Mouse (Mus musculus): ENCODE data around the gene Mad1l1.

Gene Mad1l1

GRCm38 (mm10) chr5:140254656-140255055, 66.7 kb downstream of the Mad1l1 start:
- ChIA-PET CTCF (no interaction called here), POLR2A (interaction anchor here in 1 of 4 experiments (1.0 kb wide), 1 partner anchor 11 kb away, joined by 3 read pairs; no protein-coding TSS in a partner anchor)

GRCm38 (mm10) chr5:140251989-140252388, 69.4 kb downstream of the Mad1l1 start:
- ChIA-PET POLR2A (interaction anchor here in 2 of 4 experiments (0.6 to 1.4 kb wide), 4 partner anchors 11 to 310 kb away, joined by 3 to 4 read pairs (median 3); no protein-coding TSS in a partner anchor), CTCF (interaction anchor here in 1 of 4 experiments (0.9 kb wide), 1 partner anchor 12 kb away, joined by 3 read pairs; no protein-coding TSS in a partner anchor)

DNA sequence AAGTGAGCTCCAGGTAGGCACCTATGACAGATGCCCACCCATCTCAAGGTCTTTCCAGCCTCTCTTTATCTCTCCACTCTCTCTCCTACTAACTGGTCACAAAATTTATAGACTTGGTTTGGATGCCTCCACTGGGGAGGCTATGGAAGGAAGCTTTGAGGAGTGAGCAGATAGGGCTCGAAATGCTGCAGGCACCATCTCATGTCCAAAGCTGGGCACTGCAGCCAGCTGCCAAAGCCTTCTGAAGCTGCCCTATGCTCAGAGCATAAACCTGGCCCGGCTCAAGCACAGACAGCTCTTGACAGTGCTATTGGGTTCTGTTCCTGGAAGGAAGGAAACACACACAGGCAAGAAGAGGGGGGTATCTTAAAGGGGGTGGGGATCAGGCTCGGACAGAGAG, 71.0 kb downstream of the Mad1l1 start:
- CTCF ChIA-PET = no interaction called here
- POLR2A ChIA-PET = interaction anchor here in 1 of 4 experiments (1.6 kb wide), 1 partner anchor 22 kb away, joined by 4 read pairs; no protein-coding TSS in a partner anchor

DNA sequence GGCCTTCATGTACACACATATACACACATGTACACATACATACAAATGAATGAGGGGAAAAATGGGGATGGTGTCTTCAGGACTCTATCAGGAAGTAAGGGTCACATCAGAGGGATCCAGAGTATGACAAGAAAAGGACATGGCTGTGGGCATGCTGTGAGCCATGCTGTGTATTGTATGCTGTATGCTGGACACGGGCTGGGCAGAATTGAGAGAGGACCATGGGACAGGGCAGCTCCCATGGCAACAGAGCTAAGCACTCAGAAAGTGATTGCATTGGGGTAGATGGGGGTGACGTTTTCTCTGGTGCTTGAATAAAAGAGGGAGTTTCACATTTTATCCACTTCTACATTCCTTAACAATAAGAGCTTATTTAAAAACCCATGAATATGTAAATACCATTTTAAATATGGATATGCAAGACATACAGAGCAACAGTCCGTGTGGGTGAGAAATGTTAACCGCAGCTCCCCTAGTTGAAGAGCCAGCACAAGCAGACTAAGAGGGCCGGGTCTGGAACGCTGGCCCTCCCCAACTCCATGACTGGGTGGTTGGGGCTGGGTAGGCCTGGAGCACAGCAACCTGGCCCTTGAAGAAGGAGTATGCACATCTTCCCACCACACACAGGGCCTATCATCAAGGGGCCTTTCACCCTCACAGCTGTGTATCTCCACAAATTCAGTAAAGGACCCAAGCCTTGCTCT, 71.8 kb downstream of the Mad1l1 start:
- POLR2A ChIA-PET = no interaction called here
- CTCF ChIA-PET = interaction anchor here in 2 of 4 experiments (0.6 to 0.8 kb wide), 3 partner anchors 20 to 1791 kb away, joined by 3 read pairs; no protein-coding TSS in a partner anchor

DNA sequence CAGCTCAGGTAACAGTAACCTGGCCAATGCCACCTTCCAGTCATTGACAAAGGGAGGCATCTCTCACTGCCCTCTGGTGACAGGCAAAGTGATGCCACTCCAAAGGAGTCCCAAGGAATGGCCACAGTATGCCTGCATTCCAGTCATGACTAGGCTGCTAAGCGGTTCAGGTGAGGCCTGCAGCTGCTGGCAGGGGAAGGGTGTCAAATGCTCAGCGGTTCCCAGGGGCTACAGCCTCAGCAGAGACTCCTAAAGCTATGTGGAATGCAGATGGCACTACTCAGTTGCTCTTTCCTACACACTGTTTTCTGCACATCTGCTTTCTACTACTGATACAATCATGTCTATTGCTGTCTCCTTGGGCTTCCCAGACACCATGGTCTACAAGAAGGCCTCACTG, 73.3 kb downstream of the Mad1l1 start:
- CTCF ChIA-PET = no interaction called here
- POLR2A ChIA-PET = no interaction called here

GRCm38 (mm10) chr5:140240235-140240634, 81.1 kb downstream of the Mad1l1 start:
- CTCF ChIA-PET = no interaction called here
- POLR2A ChIA-PET = no interaction called here

GRCm38 (mm10) chr5:140238880-140239279, 82.5 kb downstream of the Mad1l1 start:
- ChIA-PET CTCF (no interaction called here), POLR2A (interaction anchor here in 1 of 4 experiments (0.8 kb wide), 1 partner anchor 93 kb away, joined by 3 read pairs; the partner anchor contains the start of gene Mrm2)

DNA sequence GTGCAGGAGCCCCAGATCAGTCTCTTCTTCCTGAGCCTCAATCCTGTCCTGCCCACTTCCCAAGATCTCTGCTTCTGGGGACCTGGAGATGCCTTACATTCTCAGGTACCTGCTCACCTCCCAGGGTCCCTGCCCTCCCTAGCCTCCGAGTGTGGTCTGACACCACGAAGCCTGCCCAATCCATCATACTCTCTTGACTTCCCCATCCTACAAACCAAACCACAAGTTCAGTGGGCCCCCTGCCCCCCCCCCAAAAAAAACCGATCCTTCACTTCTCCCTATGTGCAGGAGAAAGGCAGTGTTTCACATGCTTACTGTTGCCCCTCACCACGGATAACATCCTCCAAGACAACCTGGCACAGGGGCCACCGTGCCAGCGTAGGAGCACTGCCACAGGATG, 90.5 kb downstream of the Mad1l1 start:
- ChIA-PET CTCF (interaction anchor here in 1 of 4 experiments (1.2 kb wide), 1 partner anchor 33 kb away, joined by 3 read pairs; no protein-coding TSS in a partner anchor), POLR2A (no interaction called here)

DNA sequence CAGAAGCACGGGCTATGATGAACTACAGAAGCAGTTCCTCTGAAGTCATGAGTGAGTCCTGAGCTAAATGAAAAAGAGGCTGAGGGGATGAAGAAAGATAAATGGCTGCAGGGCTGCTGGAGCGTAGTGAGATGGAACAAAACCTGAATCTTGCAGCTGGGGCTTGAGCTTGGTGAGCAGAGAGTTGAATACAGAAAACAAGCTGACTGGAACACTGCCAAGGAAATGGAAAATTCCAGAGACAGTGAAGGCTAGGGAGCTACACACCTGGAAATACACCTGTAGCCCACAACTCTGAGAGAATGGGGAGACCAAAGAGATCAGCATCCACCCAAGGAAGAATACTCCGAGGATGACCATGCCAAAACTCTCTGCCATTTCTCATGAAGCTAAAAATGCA, 93.0 kb downstream of the Mad1l1 start:
- POLR2A ChIA-PET = interaction anchor here in 2 of 4 experiments (0.5 to 1.1 kb wide), 3 partner anchors 18 to 241 kb away, joined by 4 to 5 read pairs (median 4); no protein-coding TSS in a partner anchor
- CTCF ChIA-PET = no interaction called here

GRCm38 (mm10) chr5:140226871-140227270, 94.5 kb downstream of the Mad1l1 start:
- ChIA-PET POLR2A (interaction anchor here in 1 of 4 experiments (1.1 kb wide), 1 partner anchor 9 kb away, joined by 3 read pairs; no protein-coding TSS in a partner anchor), CTCF (interaction anchor here in 1 of 4 experiments (0.6 kb wide), 1 partner anchor 80 kb away, joined by 4 read pairs; no protein-coding TSS in a partner anchor)

DNA sequence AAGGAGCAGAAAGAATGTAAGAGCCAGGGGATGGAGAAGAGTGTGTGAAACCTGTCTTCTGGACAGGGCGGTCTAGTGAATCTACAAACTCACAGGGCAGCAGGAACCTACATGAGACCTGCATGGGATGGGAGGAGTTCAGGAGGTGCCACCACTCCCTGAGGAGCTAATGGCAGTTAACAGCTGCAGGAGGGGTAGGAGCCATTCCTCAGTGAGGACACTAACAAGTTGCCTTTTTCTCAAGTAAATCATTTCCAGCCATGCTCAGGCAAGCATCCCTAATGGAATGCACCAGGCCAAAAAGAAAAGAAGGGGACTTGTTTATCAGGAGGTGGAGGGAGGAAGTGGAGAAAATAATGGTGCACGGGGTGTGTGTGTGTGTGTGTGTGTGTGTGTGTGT, 95.5 kb downstream of the Mad1l1 start:
- ChIA-PET POLR2A (interaction anchor here in 2 of 4 experiments (0.6 kb wide), 2 partner anchors 34 to 215 kb away, joined by 3 read pairs; no protein-coding TSS in a partner anchor), CTCF (no interaction called here)

DNA sequence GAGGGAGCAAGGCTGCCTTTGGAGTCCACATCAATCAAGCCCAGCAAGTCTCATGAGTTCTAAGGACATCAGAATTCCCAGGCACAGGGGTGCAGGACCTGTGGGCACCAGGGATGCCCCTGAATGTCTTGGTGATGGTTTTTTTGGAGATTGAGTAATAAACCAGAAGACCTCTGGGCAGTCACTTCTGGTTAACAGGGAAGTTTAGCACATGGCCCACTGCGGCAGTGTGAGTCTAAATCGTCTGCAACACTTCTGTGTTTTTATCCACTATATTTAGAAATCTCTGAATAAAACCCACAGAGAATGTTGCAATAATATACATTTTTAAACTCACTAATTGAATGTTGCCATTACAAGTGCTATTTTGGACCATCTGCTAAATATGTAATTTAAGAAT, 96.2 kb downstream of the Mad1l1 start:
- ChIA-PET POLR2A (interaction anchor here in 1 of 4 experiments (0.6 kb wide), 1 partner anchor 35 kb away, joined by 4 read pairs; no protein-coding TSS in a partner anchor), CTCF (no interaction called here)

GRCm38 (mm10) chr5:140223070-140224053, 98.0 kb downstream of the Mad1l1 start:
- ChIA-PET CTCF (interaction anchor here in 1 of 4 experiments (0.5 kb wide), 1 partner anchor 557 kb away, joined by 3 read pairs; no protein-coding TSS in a partner anchor), POLR2A (interaction anchor here in 2 of 4 experiments (0.7 to 1.6 kb wide), 3 partner anchors 12 to 71 kb away, joined by 3 to 7 read pairs (median 3); no protein-coding TSS in a partner anchor)

- CTCF ChIA-PET = interaction anchor here in 1 of 4 experiments (0.6 kb wide), 1 partner anchor 15 kb away, joined by 4 read pairs; no protein-coding TSS in a partner anchor
- POLR2A ChIA-PET = interaction anchor here in 1 of 4 experiments (0.6 kb wide), 1 partner anchor 207 kb away, joined by 4 read pairs; no protein-coding TSS in a partner anchor
These were observed 100.2 kb downstream of the Mad1l1 start for GRCm38 (mm10) chr5:140221016-140221650.

DNA sequence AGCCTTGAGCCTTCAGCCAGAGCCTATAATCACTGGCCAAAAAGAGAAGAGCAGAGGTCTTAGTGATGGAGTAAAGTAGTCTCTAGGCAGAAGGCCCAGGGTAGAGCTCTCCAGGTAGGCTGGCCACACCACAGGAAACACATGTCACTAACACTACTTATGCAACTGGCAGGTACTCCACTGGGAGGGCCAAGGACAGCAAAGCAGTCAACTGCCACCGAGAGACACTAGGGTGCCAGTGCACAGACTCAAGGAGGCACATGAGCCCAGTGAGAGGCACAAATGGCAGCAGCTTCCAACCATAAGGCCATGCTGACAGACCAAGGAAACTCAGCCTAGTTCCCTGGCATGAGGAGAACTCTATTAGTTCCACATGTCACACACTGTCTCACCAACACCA, 102.1 kb downstream of the Mad1l1 start:
- ChIA-PET CTCF (no interaction called here), POLR2A (no interaction called here)

DNA sequence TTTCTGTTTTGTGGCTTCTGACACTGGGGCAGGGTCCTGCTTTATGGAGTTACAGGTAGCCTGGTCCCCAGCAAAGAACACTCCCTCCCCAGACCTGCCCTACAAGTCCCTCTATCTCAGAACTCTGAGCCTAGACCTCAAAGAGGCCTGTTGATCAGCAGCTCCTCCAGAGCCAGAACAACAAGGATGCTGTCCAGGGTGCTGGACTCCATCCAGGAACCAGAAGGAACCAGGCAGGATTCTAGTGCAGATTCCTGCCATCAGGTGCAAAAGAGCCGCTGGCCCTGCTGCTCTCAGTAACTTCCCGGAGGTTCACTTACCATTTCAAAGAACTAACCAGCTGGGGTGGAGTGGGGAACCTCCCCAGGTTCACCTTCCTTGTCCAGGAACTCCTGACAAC, 103.5 kb downstream of the Mad1l1 start:
- POLR2A ChIA-PET = interaction anchor here (0.5 to 1.8 kb wide), 12 partner anchors 9 to 389 kb away, joined by 3 to 8 read pairs (median 4); partner anchors contain the start of gene Eif3b (in 1 of the 4)
- CTCF ChIA-PET = interaction anchor here in 3 of 4 experiments (0.5 to 2.9 kb wide), 9 partner anchors 9 to 657 kb away, joined by 3 to 8 read pairs (median 3); no protein-coding TSS in a partner anchor

- POLR2A ChIA-PET = interaction anchor here (0.6 to 1.8 kb wide), 8 partner anchors 8 to 296 kb away, joined by 3 to 8 read pairs (median 3); partner anchors contain the start of gene Eif3b (in 1 of the 4)
- CTCF ChIA-PET = interaction anchor here in 3 of 4 experiments (0.6 to 2.9 kb wide), 4 partner anchors 8 to 571 kb away, joined by 3 to 8 read pairs (median 6); no protein-coding TSS in a partner anchor
These were observed 104.3 kb downstream of the Mad1l1 start for GRCm38 (mm10) chr5:140217083-140217482.

DNA sequence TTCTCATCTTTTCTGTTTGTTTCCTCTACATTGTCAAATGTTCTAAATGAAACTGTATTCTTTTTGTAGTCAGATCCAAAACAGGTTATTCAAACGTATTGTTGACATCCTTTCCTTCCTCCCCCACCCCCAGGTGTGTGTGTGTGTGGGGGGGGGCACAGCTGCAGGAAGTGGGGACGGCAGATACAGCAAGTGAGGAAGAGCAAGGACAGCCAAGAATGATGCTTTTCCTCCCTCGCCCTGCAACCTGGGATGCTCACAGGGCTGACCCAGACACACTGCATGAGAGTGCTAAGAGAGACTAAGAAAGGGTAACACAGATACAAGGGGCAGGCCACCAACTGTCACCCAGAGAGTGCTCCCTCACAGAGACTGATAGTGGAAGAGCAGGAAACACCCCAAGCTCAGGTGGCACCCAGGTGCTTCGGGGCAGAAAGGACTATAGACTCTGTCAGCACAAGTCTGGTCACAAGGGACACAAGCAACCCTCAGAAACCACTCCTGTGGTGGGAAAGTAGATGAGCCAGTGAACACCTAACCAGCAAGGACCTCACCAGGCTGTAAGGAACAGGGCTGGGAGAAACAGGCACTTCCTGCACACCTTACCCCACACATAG, 105.8 kb downstream of the Mad1l1 start:
- ChIA-PET CTCF (interaction anchor here in 1 of 4 experiments (0.6 kb wide), 1 partner anchor 274 kb away, joined by 4 read pairs; no protein-coding TSS in a partner anchor), POLR2A (no interaction called here)
